Comparison of ENCODE assay signal across 19 mouse cellular contexts in the genomic region with DNA sequence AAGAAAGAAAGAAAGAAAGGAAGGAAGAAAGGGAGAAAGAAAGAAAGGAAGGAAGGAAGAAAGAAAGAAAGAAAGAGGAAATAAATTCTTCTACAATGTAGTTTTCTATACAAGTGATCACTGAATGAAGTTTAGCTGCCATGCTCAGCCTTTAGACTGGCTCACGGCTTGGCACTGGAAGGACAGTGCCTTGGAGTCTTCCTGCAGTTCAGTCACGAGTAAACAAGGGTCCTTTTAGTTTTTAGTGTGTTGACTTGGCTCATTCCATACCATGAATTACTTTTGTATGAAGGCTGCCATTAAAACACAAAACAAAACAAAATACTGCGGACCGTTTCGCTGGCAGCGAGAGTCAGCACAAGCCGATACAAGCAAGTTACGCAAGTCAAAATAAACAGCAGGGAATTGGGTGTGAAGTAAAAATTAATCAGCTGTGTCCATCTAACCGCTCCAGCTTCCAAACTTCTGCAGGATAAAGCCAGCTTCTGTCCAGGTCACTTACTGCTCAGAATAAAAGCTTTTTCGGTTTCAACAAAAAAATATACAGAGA. TPM values are rescaled to one million over a fixed set of nuclear protein-coding genes. Genes with fewer than 3 reads are reported as not detected.
DNase-seq lines count a peak whose midpoint lies in the region; ATAC-seq and TF ChIP-seq lines count a peak whose summit lies in the region.
"Had no signal": no experiment of that assay in that cellular context is flagged by ENCODE, and none has a peak within 500 bp of the region (broad histone marks: within the 10 kb centered on the region; RNA-seq: fewer than 3 reads in every experiment).

No protein-coding gene starts in this region.

- no peak for DNase-seq in kidney, postnatal 14 days
- DNase-seq in lung, embryonic 14.5 days, result peak; percentile 75
- DNase-seq in lung, postnatal 14 days, result no peak
- peak; percentile 4 for DNase-seq in brain, adult 2 months (ENCODE audit: low read depth, low spot score)
- DNase-seq in adrenal gland, postnatal 36 days, result no peak
- DNase-seq: adrenal gland, adult 8-10 months; cerebellum, adult 11-12 months; cerebellum, postnatal 14 days; forebrain, postnatal 0 days; liver, embryonic 13.5 days; thymus, postnatal 25 days had no signal

- H3K36me3 ChIP-seq in kidney, embryonic 15.5 days, result no peaks in the 10 kb centered on the region
- no peaks in the 10 kb centered on the region for H3K36me3 ChIP-seq in lung, embryonic 14.5 days (ENCODE audit: insufficient read depth)
- H3K36me3 ChIP-seq: forebrain, embryonic 10.5 days; hindbrain, embryonic 13.5 days; liver, embryonic 13.5 days; midbrain, embryonic 10.5 days; neural tube, embryonic 12.5 days had no signal

- WGBS in kidney, embryonic 15.5 days, result 29% methylated on average over 10 of the region's 10 CpGs
- WGBS in lung, embryonic 14.5 days, result 29% methylated on average over 10 of the region's 10 CpGs

- peak overlapping the region; percentile 36 for H3K4me2 ChIP-seq in kidney, embryonic 15.5 days
- peak overlapping the region; percentile 37 for H3K4me2 ChIP-seq in lung, embryonic 14.5 days
- H3K4me2 ChIP-seq: hindbrain, embryonic 13.5 days; liver, embryonic 13.5 days; neural tube, embryonic 12.5 days had no signal

- H3K27me3 ChIP-seq in kidney, embryonic 15.5 days, result peaks cover 26% of the 10 kb centered on the region
- H3K27me3 ChIP-seq in lung, embryonic 14.5 days (ENCODE audit: insufficient read depth, low read length), result no peaks in the 10 kb centered on the region
- H3K27me3 ChIP-seq: neural tube, embryonic 12.5 days had no signal

- H3K27ac ChIP-seq in kidney, embryonic 15.5 days, result no peak overlapping the region
- no peak overlapping the region for H3K27ac ChIP-seq in lung, embryonic 14.5 days (ENCODE audit: low read depth)
- H3K27ac ChIP-seq in brown adipose tissue, adult 24 weeks (replicated peaks; ENCODE audit: low read depth, low read length), result no peak overlapping the region
- H3K27ac ChIP-seq: forebrain, embryonic 10.5 days; hindbrain, embryonic 13.5 days; liver, embryonic 13.5 days; macrophage; midbrain, embryonic 10.5 days; neural tube, embryonic 12.5 days had no signal

- TF ChIP-seq CTCF in lung, embryonic 14.5 days (IDR thresholded peaks at IDR 0.05; ENCODE audit: low read depth), result no peak

- H3K4me1 ChIP-seq in kidney, embryonic 15.5 days, result peaks cover 13% of the 10 kb centered on the region; the same call in 1 of the 2 replicates
- peaks cover 2% of the 10 kb centered on the region; the same call in 1 of the 2 replicates for H3K4me1 ChIP-seq in lung, embryonic 14.5 days (ENCODE audit: insufficient read depth)
- no peaks in the 10 kb centered on the region for H3K4me1 ChIP-seq in brown adipose tissue, adult 24 weeks (ENCODE audit: control insufficient read depth, insufficient read depth, insufficient read length, low read length)
- H3K4me1 ChIP-seq: liver, embryonic 13.5 days had no signal

- H3K4me3 ChIP-seq in kidney, embryonic 15.5 days (replicated peaks), result 0 out of 2 replicates have a peak overlapping the region, but pooled peaks have one; percentile 0
- H3K4me3 ChIP-seq in lung, embryonic 14.5 days (ENCODE audit: low read depth, low read length), result no peak overlapping the region
- H3K4me3 ChIP-seq in brown adipose tissue, adult 24 weeks (ENCODE audit: insufficient read depth, low read depth, low read length), result peak overlapping the region; percentile 41; the same call in 1 of the 2 replicates
- H3K4me3 ChIP-seq: forebrain, embryonic 10.5 days; hindbrain, embryonic 13.5 days; liver, embryonic 13.5 days; midbrain, embryonic 10.5 days; neural tube, embryonic 12.5 days had no signal

- H3K9ac ChIP-seq in kidney, embryonic 15.5 days, result no peak overlapping the region
- no peak overlapping the region for H3K9ac ChIP-seq in lung, embryonic 14.5 days
- H3K9ac ChIP-seq: forebrain, postnatal 0 days; hindbrain, embryonic 13.5 days; liver, embryonic 13.5 days; neural tube, embryonic 12.5 days had no signal

- H3K9me3 ChIP-seq in kidney, embryonic 15.5 days (replicated peaks), result no peaks in the 10 kb centered on the region
- no peaks in the 10 kb centered on the region for H3K9me3 ChIP-seq in lung, embryonic 14.5 days (ENCODE audit: low read depth, low read length)
- H3K9me3 ChIP-seq: forebrain, embryonic 10.5 days; hindbrain, embryonic 13.5 days; liver, embryonic 13.5 days; midbrain, embryonic 10.5 days; neural tube, embryonic 12.5 days had no signal

- ATAC-seq in kidney, embryonic 15.5 days (replicated peaks; ENCODE audit: low FRiP score), result no peak
- ATAC-seq in lung, embryonic 14.5 days (ENCODE audit: insufficient read depth), result peak; percentile 28; the same call in 1 of the 2 replicates
- ATAC-seq: forebrain, postnatal 0 days; intestine, embryonic 16.5 days had no signal

RNA-seq across cellular contexts. Expression of a gene that starts 46.6 kb away (rescaled TPM):
- polyA plus RNA-seq in kidney, embryonic 15.5 days (2015; fragmentation: Nextera tagmentation; extraction: Ambion mirVana), result 34.5 and 35.0 TPM in 2 replicates
- 61.2 and 67.4 TPM in 2 replicates for polyA plus RNA-seq in lung, embryonic 14.5 days (2014; fragmentation: Nextera tagmentation; extraction: Ambion mirVana)
- 55.2 and 82.3 TPM in 2 replicates for polyA plus RNA-seq in brown adipose tissue, adult 24 weeks (2012; ENCODE audit: insufficient read depth, insufficient read length, missing spikeins)
- total RNA-seq in adrenal gland, postnatal 36 days (2021), result 10 to 100 TPM; 46.8 to 50.6 TPM

Comparison
In these comparisons a context has a peak if more than half of its experiments do, and no peak if none do; other contexts are left out.
1. DNase-seq: peak in lung, embryonic 14.5 days (single experiment) and brain, adult 2 months (single experiment); none in kidney, postnatal 14 days (single experiment), lung, postnatal 14 days (single experiment) and adrenal gland, postnatal 36 days (0 of 2).